Mouse (Mus musculus): ENCODE data around the gene Osgin1. TPM values are rescaled to one million over a fixed set of nuclear protein-coding genes. Genes with fewer than 3 reads are reported as not detected.

Osgin1 gene
- total and polyA plus RNA-seq, 3 experiments, result 0.10 to 0.49 TPM; not detected in 1

GRCm38 (mm10) chr8:119426069-119426735 is 7.7 kb upstream of the Osgin1 start:
- H3K36me3 ChIP-seq (replicated peaks), result no peaks in the 10 kb centered on the region
- H3K9me3 ChIP-seq (replicated peaks), result no peaks in the 10 kb centered on the region
- no peak for TF ChIP-seq POLR2AphosphoS5 (IDR thresholded peaks at IDR 0.05; ENCODE audit: insufficient replicate concordance, low read depth, low read length)
- no peak for TF ChIP-seq TAL1 (conservative IDR thresholded peaks at IDR 0.05; ENCODE audit: low read depth, low read length)
- TF ChIP-seq CTCF (IDR thresholded peaks at IDR 0.05; ENCODE audit: low read depth, low read length), result no peak
- no peak for TF ChIP-seq GATA1 (IDR thresholded peaks at IDR 0.05; ENCODE audit: borderline replicate concordance, low read length)
- no peak for TF ChIP-seq GATA2 (IDR thresholded peaks at IDR 0.05; ENCODE audit: borderline replicate concordance, low read depth, low read length)
- no peaks in the 10 kb centered on the region; the same call in 1 of the 2 replicates for H3K4me1 ChIP-seq (ENCODE audit: insufficient read depth, low read depth, low read length)
- peaks cover 42% of the 10 kb centered on the region for H3K27me3 ChIP-seq (ENCODE audit: insufficient read depth, low read length)
- H3K4me3 ChIP-seq (ENCODE audit: low read depth, low read length), result no peak overlapping the region
- ATAC-seq (ENCODE audit: extremely low read depth, insufficient number of reproducible peaks, low FRiP score, poor library complexity, severe bottlenecking) (no peak), DNase-seq (ENCODE audit: low spot score) (no peak)

DNA sequence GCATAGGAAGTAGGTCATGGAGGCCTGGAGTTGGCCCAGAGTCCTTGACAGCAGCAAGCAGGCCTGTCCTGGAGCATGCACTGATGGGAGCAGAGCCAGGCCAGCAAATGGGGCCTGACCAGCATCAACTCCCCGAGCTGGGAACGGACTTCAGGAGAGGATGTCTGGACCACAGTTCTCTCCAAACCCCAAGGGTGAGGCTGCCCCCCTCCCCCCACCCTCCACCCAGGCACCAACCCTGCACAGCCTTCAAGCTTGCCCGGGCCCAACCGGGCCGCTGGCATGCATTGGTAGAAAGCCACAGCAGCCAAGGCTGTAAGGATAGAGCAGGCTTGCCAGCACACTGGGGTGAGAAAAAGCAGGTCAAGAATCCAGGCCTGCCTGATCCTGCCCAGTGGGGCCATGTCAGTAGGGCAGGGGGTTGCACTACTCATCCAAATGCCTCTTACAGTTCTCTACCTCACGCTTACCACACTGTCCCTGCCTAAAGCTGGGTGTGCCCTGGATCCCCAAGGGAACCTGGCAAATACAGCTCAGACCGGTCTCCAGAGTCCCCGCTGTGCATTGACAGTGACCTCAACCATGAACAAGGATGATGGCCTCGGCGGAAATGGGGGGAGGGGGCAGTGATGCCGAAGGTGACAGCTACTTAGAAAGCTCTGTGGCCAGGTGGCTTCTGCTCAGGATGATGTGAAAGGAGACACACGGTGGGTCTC is 6.1 kb upstream of the Osgin1 start:
- H3K36me3 ChIP-seq (replicated peaks), result no peaks in the 10 kb centered on the region
- no peak for DNase-seq (ENCODE audit: low spot score)
- TF ChIP-seq POLR2AphosphoS5 (IDR thresholded peaks at IDR 0.05; ENCODE audit: insufficient replicate concordance, low read depth, low read length) (no peak), GATA2 (IDR thresholded peaks at IDR 0.05; ENCODE audit: borderline replicate concordance, low read depth, low read length) (no peak), CTCF (IDR thresholded peaks at IDR 0.05; ENCODE audit: low read depth, low read length) (no peak)
- H3K4me1 ChIP-seq (ENCODE audit: insufficient read depth, low read depth, low read length), result no peaks in the 10 kb centered on the region; the same call in 1 of the 2 replicates
- H3K27me3 ChIP-seq (ENCODE audit: insufficient read depth, low read length), result peaks cover 36% of the 10 kb centered on the region
- no peaks in the 10 kb centered on the region for H3K9me3 ChIP-seq (replicated peaks)
- H3K4me3 ChIP-seq (ENCODE audit: low read depth, low read length), result no peak overlapping the region
- no peak for ATAC-seq (ENCODE audit: extremely low read depth, insufficient number of reproducible peaks, low FRiP score, poor library complexity, severe bottlenecking)

DNA sequence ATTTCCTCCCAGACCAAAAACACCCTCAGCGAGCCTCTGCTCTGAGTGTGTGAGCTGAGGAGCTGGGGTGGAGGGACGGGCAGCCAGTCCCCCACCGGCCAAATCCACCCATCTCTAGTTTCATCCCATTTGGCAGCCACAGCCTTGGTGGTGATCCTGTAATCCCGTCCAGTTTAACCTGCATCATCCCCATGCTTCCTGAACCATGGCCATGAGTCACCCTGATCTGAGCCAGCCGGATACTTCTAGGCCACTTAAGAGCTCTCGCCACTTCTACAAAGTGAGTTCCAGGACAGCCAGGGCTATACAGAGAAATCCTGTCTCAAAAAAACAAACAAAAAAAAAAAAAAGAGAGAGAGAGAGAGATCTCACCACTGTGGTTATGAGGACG is 5.6 kb upstream of the Osgin1 start:
- no peaks in the 10 kb centered on the region for H3K36me3 ChIP-seq (replicated peaks)
- TF ChIP-seq TAL1 (conservative IDR thresholded peaks at IDR 0.05; ENCODE audit: low read depth, low read length) (no peak), CTCF (IDR thresholded peaks at IDR 0.05; ENCODE audit: low read depth, low read length) (no peak), GATA2 (IDR thresholded peaks at IDR 0.05; ENCODE audit: borderline replicate concordance, low read depth, low read length) (no peak), GATA1 (IDR thresholded peaks at IDR 0.05; ENCODE audit: borderline replicate concordance, low read length) (no peak), POLR2AphosphoS5 (IDR thresholded peaks at IDR 0.05; ENCODE audit: insufficient replicate concordance, low read depth, low read length) (no peak)
- H3K4me1 ChIP-seq (ENCODE audit: insufficient read depth, low read depth, low read length), result no peaks in the 10 kb centered on the region; the same call in 1 of the 2 replicates

GRCm38 (mm10) chr8:119428766-119429327 is 5.1 kb upstream of the Osgin1 start:
- DNase-seq (ENCODE audit: low spot score) (no peak), ATAC-seq (ENCODE audit: extremely low read depth, insufficient number of reproducible peaks, low FRiP score, poor library complexity, severe bottlenecking) (no peak)
- Histone ChIP-seq H3K9me3 (replicated peaks) (no peaks in the 10 kb centered on the region), H3K36me3 (replicated peaks) (no peaks in the 10 kb centered on the region), H3K4me3 (ENCODE audit: low read depth, low read length) (no peak overlapping the region), H3K27me3 (ENCODE audit: insufficient read depth, low read length) (peaks cover 41% of the 10 kb centered on the region), H3K4me1 (ENCODE audit: insufficient read depth, low read depth, low read length) (no peaks in the 10 kb centered on the region; the same call in 1 of the 2 replicates)
- no peak for TF ChIP-seq GATA2 (IDR thresholded peaks at IDR 0.05; ENCODE audit: borderline replicate concordance, low read depth, low read length)

More for the DNA sequence above, 5.6 kb upstream of the Osgin1 start:
- H3K9me3 ChIP-seq (replicated peaks), result no peaks in the 10 kb centered on the region
- H3K27me3 ChIP-seq (ENCODE audit: insufficient read depth, low read length), result peaks cover 38% of the 10 kb centered on the region
- DNase-seq (ENCODE audit: low spot score) (no peak), ATAC-seq (ENCODE audit: extremely low read depth, insufficient number of reproducible peaks, low FRiP score, poor library complexity, severe bottlenecking) (no peak)
- H3K4me3 ChIP-seq (ENCODE audit: low read depth, low read length), result no peak overlapping the region

DNA sequence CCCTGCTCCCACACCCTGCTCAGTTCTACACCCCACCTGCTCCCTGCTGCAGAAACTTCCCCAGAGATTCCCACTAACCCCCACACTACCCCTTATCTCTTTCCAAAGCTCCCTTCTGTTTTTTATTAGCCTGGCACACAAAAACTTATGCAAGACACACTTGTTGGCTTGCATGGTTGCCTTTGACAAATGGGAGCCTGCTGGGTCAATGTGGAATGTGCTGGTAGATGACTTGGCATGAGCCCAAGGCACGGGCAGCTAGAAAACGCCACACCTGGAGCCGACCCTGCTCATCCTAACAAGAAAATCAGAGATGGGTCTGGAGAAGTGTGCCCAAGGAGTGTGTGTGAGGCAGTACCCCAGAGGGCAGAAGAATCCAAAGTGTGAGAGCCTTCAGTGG is 4.4 kb upstream of the Osgin1 start:
- TF ChIP-seq POLR2AphosphoS5 (IDR thresholded peaks at IDR 0.05; ENCODE audit: insufficient replicate concordance, low read depth, low read length), result no peak
- TF ChIP-seq TAL1 (conservative IDR thresholded peaks at IDR 0.05; ENCODE audit: low read depth, low read length), result no peak
- TF ChIP-seq GATA2 (IDR thresholded peaks at IDR 0.05; ENCODE audit: borderline replicate concordance, low read depth, low read length), result no peak
- TF ChIP-seq CTCF (IDR thresholded peaks at IDR 0.05; ENCODE audit: low read depth, low read length), result no peak
- no peak for TF ChIP-seq GATA1 (IDR thresholded peaks at IDR 0.05; ENCODE audit: borderline replicate concordance, low read length)
- Histone ChIP-seq H3K27me3 (ENCODE audit: insufficient read depth, low read length) (peaks cover 42% of the 10 kb centered on the region), H3K4me3 (ENCODE audit: low read depth, low read length) (no peak overlapping the region), H3K36me3 (replicated peaks) (no peaks in the 10 kb centered on the region), H3K9me3 (replicated peaks) (no peaks in the 10 kb centered on the region), H3K4me1 (ENCODE audit: insufficient read depth, low read depth, low read length) (no peaks in the 10 kb centered on the region; the same call in 1 of the 2 replicates)
- ATAC-seq (ENCODE audit: extremely low read depth, insufficient number of reproducible peaks, low FRiP score, poor library complexity, severe bottlenecking) (no peak), DNase-seq (ENCODE audit: low spot score) (no peak)

DNA sequence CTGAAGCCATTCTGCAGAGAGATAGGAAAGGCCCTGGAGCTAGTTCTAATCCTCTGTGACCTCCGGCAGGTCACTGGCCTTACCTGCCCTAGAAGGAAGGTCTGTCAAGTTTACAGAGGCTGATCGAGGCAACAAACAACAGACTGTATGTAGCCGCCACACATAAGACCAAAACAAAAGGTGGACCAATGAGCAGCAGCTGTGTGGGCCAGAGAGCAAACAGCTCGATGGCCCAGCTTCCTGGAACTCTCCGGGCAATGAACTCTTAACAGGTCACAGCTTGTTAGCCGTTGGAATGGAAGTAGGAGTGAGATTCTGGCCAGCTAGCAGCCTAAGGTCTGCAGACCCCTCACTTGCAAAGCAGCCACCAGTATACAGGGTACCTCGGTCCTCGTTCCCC is 3.7 kb upstream of the Osgin1 start:
- no peak for DNase-seq (ENCODE audit: low spot score)
- TF ChIP-seq GATA2 (IDR thresholded peaks at IDR 0.05; ENCODE audit: borderline replicate concordance, low read depth, low read length), result no peak
- no peak for TF ChIP-seq POLR2AphosphoS5 (IDR thresholded peaks at IDR 0.05; ENCODE audit: insufficient replicate concordance, low read depth, low read length)
- no peak for TF ChIP-seq CTCF (IDR thresholded peaks at IDR 0.05; ENCODE audit: low read depth, low read length)
- no peak for TF ChIP-seq TAL1 (conservative IDR thresholded peaks at IDR 0.05; ENCODE audit: low read depth, low read length)
- no peak for TF ChIP-seq GATA1 (IDR thresholded peaks at IDR 0.05; ENCODE audit: borderline replicate concordance, low read length)
- no peak overlapping the region for H3K4me3 ChIP-seq (ENCODE audit: low read depth, low read length)
- H3K9me3 ChIP-seq (replicated peaks), result no peaks in the 10 kb centered on the region
- ATAC-seq (ENCODE audit: extremely low read depth, insufficient number of reproducible peaks, low FRiP score, poor library complexity, severe bottlenecking), result no peak
- peaks cover 45% of the 10 kb centered on the region for H3K27me3 ChIP-seq (ENCODE audit: insufficient read depth, low read length)
- no peaks in the 10 kb centered on the region for H3K36me3 ChIP-seq (replicated peaks)
- no peaks in the 10 kb centered on the region for H3K4me1 ChIP-seq (ENCODE audit: insufficient read depth, low read depth, low read length)

Data from G1E (cell line).